Mouse (Mus musculus) neutrophil, adult 65 days (primary cell): ENCODE results near the gene Gm11032. TPM values are rescaled to one million over a fixed set of nuclear protein-coding genes. Genes with fewer than 3 reads are reported as not detected.

ENCODE experiments used
- total RNA-seq: library from RNA; stranded (reverse); gene quantifications from 2 replicates; pipeline ENCODE4 v1.2.4, GENCODE M21; 2023

Gm11032 gene
- total RNA-seq, result not detected in 2 replicates

DNA sequence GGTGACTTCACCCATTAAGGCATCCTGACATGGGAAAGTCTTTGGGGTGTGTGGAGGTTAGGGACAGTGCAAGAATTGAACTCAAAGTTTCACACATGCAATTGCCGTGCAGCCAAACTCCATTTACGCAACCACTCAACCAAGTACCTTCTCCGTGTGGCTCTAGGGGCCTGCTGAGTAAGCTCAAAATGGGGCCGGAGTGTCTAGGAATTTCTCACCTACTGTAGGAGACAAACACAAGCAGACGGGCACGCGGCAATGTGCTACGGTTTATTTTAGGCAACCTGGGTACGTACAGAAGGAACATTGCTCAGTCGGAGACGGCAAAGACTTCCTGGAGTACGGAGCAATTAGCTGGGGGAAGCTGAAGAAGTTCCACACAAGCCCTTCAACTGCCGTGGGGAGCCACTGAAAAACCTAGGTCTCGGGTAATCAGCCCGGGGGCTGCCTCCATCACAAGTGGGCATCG lies at the start of gene Gm11032:
Gene Gm11032, plus strand, starts transcription at position 51 of the 469 bp plus-strand sequence.

DNA sequence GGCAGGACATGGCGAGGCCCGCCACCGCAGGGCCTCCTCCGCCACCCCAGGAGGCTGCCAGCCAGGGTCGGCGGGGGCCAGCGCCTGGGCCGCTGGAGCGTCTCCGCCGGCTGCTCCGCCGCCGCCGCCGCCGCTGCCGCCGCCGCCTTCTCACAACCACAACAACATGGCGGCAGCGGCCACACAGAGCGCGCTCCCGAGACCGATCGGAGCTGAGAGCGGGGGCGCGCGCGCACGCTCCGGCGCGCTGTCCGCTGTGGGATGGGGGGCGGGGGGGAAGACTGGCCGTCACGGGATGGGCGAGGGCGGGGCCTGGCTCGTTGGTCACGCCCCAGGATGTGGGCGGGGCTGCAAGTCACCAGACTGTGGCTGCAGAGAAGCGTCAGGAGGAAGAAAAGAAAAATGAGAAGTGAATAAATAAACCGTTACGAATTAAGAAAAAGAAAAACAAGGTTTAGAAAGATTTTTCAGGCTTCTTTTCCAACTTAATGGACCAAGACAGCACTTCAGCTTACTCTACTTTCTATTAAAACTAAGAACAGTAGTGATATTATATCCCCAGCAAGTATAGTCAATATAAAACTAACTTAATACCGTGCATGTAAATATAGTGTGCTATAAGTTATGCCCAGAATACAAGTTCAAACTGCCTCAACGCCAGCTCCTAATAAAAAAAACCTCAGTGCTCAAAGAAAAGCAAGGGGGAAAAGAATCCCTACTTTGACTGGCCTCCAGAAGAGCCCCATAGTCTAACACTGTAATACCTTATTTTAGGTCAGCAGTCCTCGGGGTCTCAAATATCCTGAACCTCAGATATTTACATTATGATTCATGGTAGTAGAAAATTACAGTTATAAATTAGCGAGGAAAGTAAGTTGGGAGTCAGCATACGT lies 25.0 kb upstream of the Gm11032 start, which contains the start of gene Mtmr3:
Gene Mtmr3, minus strand, starts transcription at position 256 of the 893 bp plus-strand sequence.

DNA sequence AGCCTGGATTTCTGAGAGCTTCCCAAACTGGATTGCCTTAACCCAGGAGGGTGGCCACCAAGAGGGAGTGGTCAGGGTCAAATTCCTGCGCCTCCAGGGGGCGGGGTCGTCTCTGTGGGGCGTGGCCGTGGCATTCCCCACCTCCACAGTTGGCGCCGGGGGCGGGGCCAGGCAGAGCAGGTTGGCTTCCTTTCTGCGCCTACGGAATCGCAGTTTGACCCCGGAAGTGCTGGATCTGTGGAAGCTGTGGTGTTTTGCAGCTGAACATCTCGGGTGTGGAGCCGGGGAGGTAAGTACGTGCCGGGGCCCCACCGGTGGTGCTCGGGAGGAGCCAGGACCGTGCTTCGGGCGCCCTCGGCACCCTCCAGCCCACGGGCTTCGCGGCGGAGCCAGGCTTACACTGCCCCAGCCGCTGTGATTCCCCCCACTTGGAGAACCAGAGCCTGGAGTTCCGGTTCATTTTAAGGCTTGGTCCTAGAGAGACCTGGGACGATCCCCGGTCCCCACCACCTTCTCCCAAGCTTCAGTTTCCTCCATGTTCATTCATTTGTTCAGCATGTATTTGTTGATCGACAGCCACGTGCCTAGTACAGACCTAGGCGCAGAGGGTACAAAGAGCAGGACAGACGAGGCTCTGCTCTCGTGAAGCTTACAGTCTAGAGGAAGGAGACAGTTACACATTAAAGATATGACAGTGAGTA lies 17.8 kb downstream of the Gm11032 start, which contains the start of gene Ascc2:
Gene Ascc2, plus strand, starts transcription at position 214 of the 701 bp plus-strand sequence.

Other genes starting within 250 kb of the Gm11032 start
- gene Hormad2, start 179.0 kb upstream of the Gm11032 start, total RNA-seq, result 2.9 and 7.4 TPM in 2 replicates
- gene Mtmr3, start 25.2 kb upstream of the Gm11032 start, total RNA-seq, result 158 and 192 TPM in 2 replicates
- 14.5 and 18.5 TPM in 2 replicates for gene Ascc2, start 17.7 kb downstream of the Gm11032 start, total RNA-seq
- gene Uqcr10, start 84.3 kb downstream of the Gm11032 start, total RNA-seq, result 96.3 and 118 TPM in 2 replicates
- gene Zmat5, start 84.6 kb downstream of the Gm11032 start, total RNA-seq, result 15.2 and 17.8 TPM in 2 replicates
- gene Cabp7, start 126.7 kb downstream of the Gm11032 start, total RNA-seq, result not detected in 2 replicates
- gene Nf2, start 229.5 kb downstream of the Gm11032 start, total RNA-seq, result 17.6 and 21.6 TPM in 2 replicates